Mouse (Mus musculus) urinary bladder, adult 18-20 months (tissue): ENCODE data around the gene Opa3.

Experiments
- DNase-seq, 2 experiments: peaks; one replicate each; pipeline ENCODE4 v3.0.0; 2022; ENCODE audit warnings: low spot score in 2 of 2, mixed read lengths in 2 of 2

Gene Opa3

GRCm38 (mm10) chr7:19214940-19215339, 13.2 kb upstream of the Opa3 start:
- DNase-seq = no peak

GRCm38 (mm10) chr7:19217492-19217891, 10.6 kb upstream of the Opa3 start:
- no peak for DNase-seq

- DNase-seq = no peak
These were observed 10.2 kb upstream of the Opa3 start for GRCm38 (mm10) chr7:19217944-19218343.

- no peak for DNase-seq
These were observed 8.1 kb upstream of the Opa3 start for GRCm38 (mm10) chr7:19220061-19220460.

- DNase-seq = no peak
These were observed 5.9 kb upstream of the Opa3 start for GRCm38 (mm10) chr7:19222189-19222588.

- no peak for DNase-seq
These were observed 5.3 kb upstream of the Opa3 start for GRCm38 (mm10) chr7:19222875-19223274.

GRCm38 (mm10) chr7:19224933-19225332, 3.2 kb upstream of the Opa3 start:
- DNase-seq = no peak

- peak in 1 of 2 experiments; percentile 6 for DNase-seq
These were observed 1.0 kb upstream of the Opa3 start for GRCm38 (mm10) chr7:19226817-19227797.

GRCm38 (mm10) chr7:19228793-19229148, 637 bp downstream of the Opa3 start:
- no peak for DNase-seq

- DNase-seq = no peak
These were observed 1.3 kb downstream of the Opa3 start for GRCm38 (mm10) chr7:19229404-19229803.

- DNase-seq = no peak
These were observed 2.0 kb downstream of the Opa3 start for GRCm38 (mm10) chr7:19230041-19230580.

GRCm38 (mm10) chr7:19230899-19231298, 2.8 kb downstream of the Opa3 start:
- DNase-seq = no peak

GRCm38 (mm10) chr7:19231849-19232248, 3.7 kb downstream of the Opa3 start:
- no peak for DNase-seq

GRCm38 (mm10) chr7:19234652-19235051, 6.5 kb downstream of the Opa3 start:
- DNase-seq = no peak

- no peak for DNase-seq
These were observed 7.0 kb downstream of the Opa3 start for GRCm38 (mm10) chr7:19235092-19235671.

- DNase-seq = no peak
These were observed 8.3 kb downstream of the Opa3 start for GRCm38 (mm10) chr7:19236411-19236810.

- no peak for DNase-seq
These were observed 10.2 kb downstream of the Opa3 start for GRCm38 (mm10) chr7:19238344-19238743.

GRCm38 (mm10) chr7:19239423-19239822, 11.3 kb downstream of the Opa3 start:
- peak; percentile 81 to 84 for DNase-seq

- no peak for DNase-seq
These were observed 11.9 kb downstream of the Opa3 start for GRCm38 (mm10) chr7:19239986-19240385.

GRCm38 (mm10) chr7:19240905-19241463, 12.8 kb downstream of the Opa3 start:
- DNase-seq = no peak

GRCm38 (mm10) chr7:19242005-19242404, 13.9 kb downstream of the Opa3 start:
- DNase-seq = no peak

- no peak for DNase-seq
These were observed 15.7 kb downstream of the Opa3 start for GRCm38 (mm10) chr7:19243858-19244257.
